Mouse (Mus musculus): ENCODE measurements at regions not wholly inside any gene's neighbourhood (a gene's known extent, or its start where the extent isn't known, plus 50 kb on each side); places are given as distances from the start of the nearest gene placed in this dataset.
"Not testable (repeated sequence)": the region's sequence is repeated elsewhere in the genome, so short reads cannot be mapped to it uniquely, and the experiment has no call there.

GRCm38 (mm10) chr13:107831221-107831681, 213.0 kb upstream of the Smim15 start:
- peak; percentile 91 for DNase-seq (ENCODE audit: low spot score)

GRCm38 (mm10) chr13:107830281-107830680, 214.0 kb upstream of the Smim15 start:
- no peak for DNase-seq (ENCODE audit: low spot score)

GRCm38 (mm10) chr13:107829861-107830260, 214.4 kb upstream of the Smim15 start:
- no peak for DNase-seq (ENCODE audit: low spot score)

- no peak for DNase-seq (ENCODE audit: low spot score)
Measured at GRCm38 (mm10) chr13:107825636-107826035, 218.6 kb upstream of the Smim15 start.

- DNase-seq (ENCODE audit: low spot score) = no peak
Measured at GRCm38 (mm10) chr13:107823342-107823741, 220.9 kb upstream of the Smim15 start.

- peak; percentile 52 for DNase-seq (ENCODE audit: low spot score)
Measured at GRCm38 (mm10) chr13:107822198-107822597, 222.0 kb upstream of the Smim15 start.

GRCm38 (mm10) chr13:107813562-107814161, 230.6 kb upstream of the Smim15 start:
- DNase-seq (ENCODE audit: low spot score) = no peak

- DNase-seq (ENCODE audit: low spot score) = no peak
Measured at GRCm38 (mm10) chr13:107812014-107812413, 232.2 kb upstream of the Smim15 start.

- no peak for DNase-seq (ENCODE audit: low spot score)
Measured at GRCm38 (mm10) chr13:107810802-107811192, 233.4 kb upstream of the Smim15 start.

GRCm38 (mm10) chr13:107810060-107810801, 234.0 kb upstream of the Smim15 start:
- no peak for DNase-seq (ENCODE audit: low spot score)

- no peak for DNase-seq (ENCODE audit: low spot score)
Measured at GRCm38 (mm10) chr13:107808961-107809360, 235.3 kb upstream of the Smim15 start.

- no peak for DNase-seq (ENCODE audit: low spot score)
Measured at GRCm38 (mm10) chr13:107804418-107804817, 239.8 kb upstream of the Smim15 start.

- DNase-seq (ENCODE audit: low spot score) = no peak
Measured at GRCm38 (mm10) chr13:107799199-107799945, 244.9 kb upstream of the Smim15 start.

- no peak for DNase-seq (ENCODE audit: low spot score)
Measured at GRCm38 (mm10) chr13:107798144-107798543, 246.1 kb upstream of the Smim15 start.

GRCm38 (mm10) chr13:107795516-107795915, 248.7 kb upstream of the Smim15 start:
- DNase-seq (ENCODE audit: low spot score) = no peak

- DNase-seq (ENCODE audit: low spot score) = no peak
Measured at GRCm38 (mm10) chr13:107791770-107792169, 252.5 kb upstream of the Smim15 start.

GRCm38 (mm10) chr13:107784971-107785370, 259.3 kb upstream of the Smim15 start:
- DNase-seq (ENCODE audit: low spot score) = no peak

- no peak for DNase-seq (ENCODE audit: low spot score)
Measured at GRCm38 (mm10) chr13:107781741-107782140, 262.5 kb upstream of the Smim15 start.

GRCm38 (mm10) chr13:107781221-107781620, 263.0 kb upstream of the Smim15 start:
- no peak for DNase-seq (ENCODE audit: low spot score)

- no peak for DNase-seq (ENCODE audit: low spot score)
Measured at GRCm38 (mm10) chr13:107779591-107779990, 264.7 kb upstream of the Smim15 start.

- DNase-seq (ENCODE audit: low spot score) = not testable (repeated sequence)
Measured at GRCm38 (mm10) chr13:107774499-107774898, 269.7 kb upstream of the Smim15 start.

GRCm38 (mm10) chr13:107767262-107767624, 277.0 kb upstream of the Smim15 start:
- DNase-seq (ENCODE audit: low spot score) = no peak
